In the genomic region with DNA sequence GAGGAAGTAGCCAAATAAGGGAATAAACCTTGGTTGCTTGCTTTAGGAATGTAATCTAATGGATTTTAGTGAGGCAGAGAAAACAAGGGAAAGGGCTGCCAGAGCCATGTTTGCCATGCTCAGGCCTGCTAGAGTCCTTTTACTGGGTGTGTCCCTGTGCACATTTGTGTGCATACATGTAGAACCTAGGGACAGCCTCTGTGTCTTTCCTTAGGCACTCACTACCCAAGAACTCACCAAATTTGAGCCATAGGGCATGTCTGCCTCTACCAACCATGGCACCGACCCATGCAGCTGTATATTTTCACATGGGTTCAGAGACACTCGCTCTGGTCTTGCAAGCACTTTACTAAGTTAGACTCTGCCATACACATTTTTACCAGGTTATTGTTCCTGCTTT, we compare ENCODE assay signal across 17 mouse cellular contexts. TPM values are rescaled to one million over a fixed set of nuclear protein-coding genes. Genes with fewer than 3 reads are reported as not detected.
A peak's percentile ranks its signal among the peaks of the same experiment; 100 is the strongest.
DNase-seq lines count a peak whose midpoint lies in the region; ATAC-seq and TF ChIP-seq lines count a peak whose summit lies in the region.
"Had no signal": no experiment of that assay in that cellular context is flagged by ENCODE, and none has a peak within 500 bp of the region (broad histone marks: within the 10 kb centered on the region; RNA-seq: fewer than 3 reads in every experiment).

No protein-coding gene starts in this region.

- no peak for TF ChIP-seq CTCF in hindbrain, postnatal 0 days (IDR thresholded peaks at IDR 0.05; ENCODE audit: low read depth)

- no peak for ATAC-seq in hindbrain, postnatal 0 days
- ATAC-seq in hindbrain, embryonic 13.5 days (ENCODE audit: low FRiP score), result no peak
- no peak for ATAC-seq in midbrain, embryonic 16.5 days
- ATAC-seq in liver, embryonic 12.5 days, result no peak
- ATAC-seq: Patski had no signal

- no peak overlapping the region for H3K4me2 ChIP-seq in hindbrain, postnatal 0 days (ENCODE audit: low read depth, low read length)
- H3K4me2 ChIP-seq in hindbrain, embryonic 13.5 days, result peak overlapping the region; percentile 22; the same call in 1 of the 2 replicates
- no peak overlapping the region for H3K4me2 ChIP-seq in midbrain, embryonic 16.5 days (ENCODE audit: low read length)
- no peak overlapping the region for H3K4me2 ChIP-seq in liver, embryonic 12.5 days
- H3K4me2 ChIP-seq: liver, embryonic 11.5 days had no signal

- peak overlapping the region; percentile 82 for H3K27ac ChIP-seq in hindbrain, embryonic 10.5 days
- H3K27ac ChIP-seq in hindbrain, postnatal 0 days, result no peak overlapping the region
- peak overlapping the region; percentile 80 for H3K27ac ChIP-seq in forebrain, embryonic 10.5 days
- peak overlapping the region; percentile 70 for H3K27ac ChIP-seq in hindbrain, embryonic 13.5 days
- H3K27ac ChIP-seq in midbrain, embryonic 16.5 days (ENCODE audit: low read length), result peak overlapping the region; percentile 54
- no peak overlapping the region for H3K27ac ChIP-seq in liver, embryonic 12.5 days
- H3K27ac ChIP-seq: heart, adult 2 months had no signal

- H3K4me3 ChIP-seq in hindbrain, embryonic 10.5 days, result no peak overlapping the region
- H3K4me3 ChIP-seq in hindbrain, postnatal 0 days (ENCODE audit: low read length), result no peak overlapping the region
- H3K4me3 ChIP-seq in forebrain, embryonic 10.5 days, result no peak overlapping the region; the same call in 1 of the 2 replicates
- H3K4me3 ChIP-seq in hindbrain, embryonic 13.5 days, result no peak overlapping the region
- no peak overlapping the region for H3K4me3 ChIP-seq in midbrain, embryonic 16.5 days (ENCODE audit: low read depth, low read length)
- no peak overlapping the region for H3K4me3 ChIP-seq in liver, embryonic 12.5 days
- H3K4me3 ChIP-seq: heart, adult 2 months; myocyte had no signal

- H3K36me3 ChIP-seq in hindbrain, embryonic 10.5 days, result no peaks in the 10 kb centered on the region
- H3K36me3 ChIP-seq in hindbrain, postnatal 0 days (ENCODE audit: insufficient read depth, low read length), result no peaks in the 10 kb centered on the region
- H3K36me3 ChIP-seq in forebrain, embryonic 10.5 days (replicated peaks), result no peaks in the 10 kb centered on the region
- no peaks in the 10 kb centered on the region for H3K36me3 ChIP-seq in hindbrain, embryonic 13.5 days
- no peaks in the 10 kb centered on the region for H3K36me3 ChIP-seq in midbrain, embryonic 16.5 days (ENCODE audit: control insufficient read depth, insufficient read depth, low read length)
- no peaks in the 10 kb centered on the region for H3K36me3 ChIP-seq in liver, embryonic 12.5 days

- 83% methylated on average over 2 of the region's 2 CpGs for WGBS in hindbrain, embryonic 10.5 days
- 75% methylated on average over 2 of the region's 2 CpGs for WGBS in hindbrain, postnatal 0 days
- WGBS in forebrain, embryonic 10.5 days, result 92% methylated on average over 2 of the region's 2 CpGs
- 74% methylated on average over 2 of the region's 2 CpGs for WGBS in hindbrain, embryonic 13.5 days
- 71% methylated on average over 2 of the region's 2 CpGs for WGBS in midbrain, embryonic 16.5 days
- 80% methylated on average over 2 of the region's 2 CpGs for WGBS in liver, embryonic 12.5 days (ENCODE audit: insufficient replicate concordance)

- no peaks in the 10 kb centered on the region for H3K27me3 ChIP-seq in hindbrain, embryonic 10.5 days (ENCODE audit: insufficient read depth, poor library complexity, severe bottlenecking)
- H3K27me3 ChIP-seq in hindbrain, postnatal 0 days (ENCODE audit: insufficient read depth, low read length), result no peaks in the 10 kb centered on the region
- H3K27me3 ChIP-seq in forebrain, embryonic 10.5 days (ENCODE audit: poor library complexity, severe bottlenecking), result no peaks in the 10 kb centered on the region
- H3K27me3 ChIP-seq in hindbrain, embryonic 13.5 days, result no peaks in the 10 kb centered on the region
- no peaks in the 10 kb centered on the region for H3K27me3 ChIP-seq in midbrain, embryonic 16.5 days (ENCODE audit: control insufficient read depth, insufficient read depth, low read depth, low read length)
- peaks cover 7% of the 10 kb centered on the region; the same call in 1 of the 2 replicates for H3K27me3 ChIP-seq in liver, embryonic 12.5 days (replicated peaks)
- H3K27me3 ChIP-seq: Patski had no signal

- DNase-seq in hindbrain, embryonic 10.5 days (ENCODE audit: low spot score), result no peak
- no peak for DNase-seq in hindbrain, postnatal 0 days (ENCODE audit: low spot score)
- DNase-seq in forebrain, embryonic 10.5 days (ENCODE audit: extremely low spot score, low spot score), result no peak
- DNase-seq in Muller cell, postnatal 12 days (ENCODE audit: inconsistent ontology term), result no peak
- no peak for DNase-seq in heart, adult 8-10 months (ENCODE audit: low spot score)
- DNase-seq: cerebellum, postnatal 14 days; heart, adult 2 months; heart, postnatal 36 days; kidney, postnatal 10 days; layer of hippocampus, adult 9-11 months; right cerebral cortex, postnatal 4 days had no signal

- no peak overlapping the region for H3K9ac ChIP-seq in hindbrain, postnatal 0 days (replicated peaks; ENCODE audit: low read length)
- no peak overlapping the region for H3K9ac ChIP-seq in hindbrain, embryonic 13.5 days
- no peak overlapping the region for H3K9ac ChIP-seq in midbrain, embryonic 16.5 days (ENCODE audit: low read depth, low read length)
- H3K9ac ChIP-seq in liver, embryonic 12.5 days, result no peak overlapping the region

- H3K9me3 ChIP-seq in hindbrain, embryonic 10.5 days, result no peaks in the 10 kb centered on the region
- no peaks in the 10 kb centered on the region for H3K9me3 ChIP-seq in hindbrain, postnatal 0 days (ENCODE audit: low read length)
- H3K9me3 ChIP-seq in forebrain, embryonic 10.5 days, result no peaks in the 10 kb centered on the region
- no peaks in the 10 kb centered on the region for H3K9me3 ChIP-seq in hindbrain, embryonic 13.5 days
- H3K9me3 ChIP-seq in midbrain, embryonic 16.5 days (replicated peaks; ENCODE audit: control insufficient read depth, low read length, poor library complexity, severe bottlenecking), result no peaks in the 10 kb centered on the region
- H3K9me3 ChIP-seq in liver, embryonic 12.5 days (replicated peaks), result no peaks in the 10 kb centered on the region

- peaks cover 18% of the 10 kb centered on the region for H3K4me1 ChIP-seq in hindbrain, embryonic 10.5 days (replicated peaks)
- no peaks in the 10 kb centered on the region for H3K4me1 ChIP-seq in hindbrain, postnatal 0 days (ENCODE audit: insufficient read depth, low read length)
- H3K4me1 ChIP-seq in forebrain, embryonic 10.5 days, result peaks cover 25% of the 10 kb centered on the region
- H3K4me1 ChIP-seq in hindbrain, embryonic 13.5 days (replicated peaks), result peaks cover 12% of the 10 kb centered on the region
- peaks cover 8% of the 10 kb centered on the region; the same call in 1 of the 2 replicates for H3K4me1 ChIP-seq in midbrain, embryonic 16.5 days (ENCODE audit: control insufficient read depth, insufficient read depth, low read length)
- H3K4me1 ChIP-seq in liver, embryonic 12.5 days, result no peaks in the 10 kb centered on the region

RNA-seq across cellular contexts. Expression of a gene that starts 11.4 kb away (rescaled TPM):
- 34.1 and 37.8 TPM in 2 replicates for polyA plus RNA-seq in hindbrain, embryonic 10.5 days (2016; fragmentation: Nextera tagmentation; extraction: Ambion mirVana)
- 9.8 and 12.0 TPM in 2 replicates for total RNA-seq in hindbrain, postnatal 0 days (2014; rRNA removed)
- polyA plus RNA-seq in hindbrain, postnatal 0 days (2015; fragmentation: Nextera tagmentation; extraction: Ambion mirVana), result 12.5 and 12.6 TPM in 2 replicates
- polyA plus RNA-seq in forebrain, embryonic 10.5 days (2016; fragmentation: Nextera tagmentation; extraction: Ambion mirVana), result 39.7 and 41.6 TPM in 2 replicates
- 27.3 and 28.3 TPM in 2 replicates for polyA plus RNA-seq in hindbrain, embryonic 13.5 days (2015; fragmentation: Nextera tagmentation; extraction: Ambion mirVana)
- 19.6 and 21.5 TPM in 2 replicates for polyA plus RNA-seq in midbrain, embryonic 16.5 days (2015; fragmentation: Nextera tagmentation; extraction: Ambion mirVana)
- polyA plus RNA-seq in liver, embryonic 12.5 days (2016; fragmentation: Nextera tagmentation; extraction: Ambion mirVana), result 10.0 TPM in 2 replicates
- 10 to 100 TPM; 16.0 to 20.9 (median 17.3) TPM for total RNA-seq in heart, adult 8-10 months (2022)

Comparison
In these comparisons a context has a peak if more than half of its experiments do, and no peak if none do; other contexts are left out.
1. H3K27ac ChIP-seq: peak in hindbrain, embryonic 10.5 days (single experiment), forebrain, embryonic 10.5 days (single experiment), hindbrain, embryonic 13.5 days (single experiment) and midbrain, embryonic 16.5 days (single experiment); none in hindbrain, postnatal 0 days (single experiment) and liver, embryonic 12.5 days (single experiment).